Mouse (Mus musculus) urinary bladder, postnatal 10 days (tissue): ENCODE measurements around the gene Colq.
A peak's percentile ranks its signal among the peaks of the same experiment; 100 is the strongest.

Experiments used
- DNase-seq: peaks from one replicate; pipeline ENCODE4 v3.0.0; 2022; ENCODE audit warnings: low spot score

Colq gene

GRCm38 (mm10) chr14:31525040-31525810 is 65.9 kb downstream of the Colq start:
- DNase-seq, result no peak

- no peak for DNase-seq
These were observed 69.8 kb downstream of the Colq start for GRCm38 (mm10) chr14:31521318-31521717.

- no peak for DNase-seq
These were observed 72.0 kb downstream of the Colq start for GRCm38 (mm10) chr14:31519165-31519564.

GRCm38 (mm10) chr14:31515895-31516294 is 75.2 kb downstream of the Colq start:
- DNase-seq, result no peak

- DNase-seq, result no peak
These were observed 80.8 kb downstream of the Colq start for GRCm38 (mm10) chr14:31510322-31510721.

GRCm38 (mm10) chr14:31509911-31510310 is 81.2 kb downstream of the Colq start:
- DNase-seq, result no peak

GRCm38 (mm10) chr14:31506456-31506855 is 84.7 kb downstream of the Colq start:
- DNase-seq, result no peak

- DNase-seq, result no peak
These were observed 87.7 kb downstream of the Colq start for GRCm38 (mm10) chr14:31503406-31503805.

GRCm38 (mm10) chr14:31499526-31499925 is 91.6 kb downstream of the Colq start:
- no peak for DNase-seq

GRCm38 (mm10) chr14:31496241-31496646 is 94.9 kb downstream of the Colq start:
- DNase-seq, result no peak

- no peak for DNase-seq
These were observed 95.6 kb downstream of the Colq start for GRCm38 (mm10) chr14:31495538-31495937.

- peak; percentile 60 for DNase-seq
These were observed 96.1 kb downstream of the Colq start, which contains the start of gene Mettl6 for GRCm38 (mm10) chr14:31494975-31495455. Gene Mettl6 (minus strand): TSS chr14:31495040.

- DNase-seq, result no peak
These were observed 96.7 kb downstream of the Colq start, which contains the start of gene Eaf1 for GRCm38 (mm10) chr14:31494349-31494974. Gene Eaf1 (plus strand): TSS chr14:31494399.

- DNase-seq, result no peak
These were observed 97.2 kb downstream of the Colq start for GRCm38 (mm10) chr14:31493901-31494300.

GRCm38 (mm10) chr14:31488055-31488454 is 103.1 kb downstream of the Colq start:
- no peak for DNase-seq

- no peak for DNase-seq
These were observed 104.7 kb downstream of the Colq start for GRCm38 (mm10) chr14:31486465-31486864.

GRCm38 (mm10) chr14:31482417-31482816 is 108.7 kb downstream of the Colq start:
- no peak for DNase-seq

GRCm38 (mm10) chr14:31473297-31473696 is 117.8 kb downstream of the Colq start:
- DNase-seq, result no peak
